Mouse (Mus musculus) neural tube, embryonic 10.5 days (tissue): Measurements from ENCODE around the gene Zfp868.
A peak's percentile ranks its signal among the peaks of the same experiment; 100 is the strongest.
"Not testable (repeated sequence)": the region's sequence is repeated elsewhere in the genome, so short reads cannot be mapped to it uniquely, and the experiment has no call there.

Experiments used
- DNase-seq: peaks from one replicate; pipeline ENCODE4 v3.0.0-alpha.2; 2017; ENCODE audit warnings: low spot score; ENCODE audit errors: extremely low spot score

The Zfp868 gene

DNA sequence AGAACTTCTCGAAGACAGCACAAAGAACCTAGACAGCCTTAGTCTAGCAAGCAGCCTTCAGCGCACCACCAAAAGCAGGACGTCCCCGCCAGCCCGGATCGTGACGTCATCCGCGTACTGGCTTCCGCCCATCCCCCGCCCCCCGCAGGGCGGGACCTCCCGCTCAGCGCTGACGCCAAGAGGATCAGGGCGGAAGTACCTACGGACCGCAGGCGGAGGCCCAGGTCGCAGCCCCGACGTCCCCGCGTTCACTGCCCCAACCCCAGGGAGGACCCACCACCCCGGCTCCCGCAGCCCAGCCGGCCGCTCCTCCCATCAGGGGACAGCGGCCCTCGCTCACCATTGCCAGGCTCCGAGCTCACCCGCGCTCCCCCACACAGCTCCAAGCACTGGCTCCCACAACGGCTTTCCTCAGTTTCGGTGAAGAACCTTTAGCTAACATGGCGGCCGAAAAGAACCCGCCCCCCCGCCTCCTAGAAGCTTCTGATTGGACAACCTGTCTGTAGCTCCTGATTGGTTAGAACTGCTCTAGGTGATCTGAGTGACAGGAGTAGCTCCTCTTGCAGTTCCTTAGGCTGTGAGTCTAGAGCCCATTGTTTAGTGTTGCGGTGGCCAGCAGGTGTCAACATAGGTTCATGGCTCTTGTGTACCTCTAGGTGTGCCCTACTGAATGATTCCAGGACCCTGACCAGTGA, at the start of gene Zfp868:
TSS of gene Zfp868 (minus strand) at position 454 of the 695 bp plus-strand sequence.
- DNase-seq, result peak; percentile 98

DNA sequence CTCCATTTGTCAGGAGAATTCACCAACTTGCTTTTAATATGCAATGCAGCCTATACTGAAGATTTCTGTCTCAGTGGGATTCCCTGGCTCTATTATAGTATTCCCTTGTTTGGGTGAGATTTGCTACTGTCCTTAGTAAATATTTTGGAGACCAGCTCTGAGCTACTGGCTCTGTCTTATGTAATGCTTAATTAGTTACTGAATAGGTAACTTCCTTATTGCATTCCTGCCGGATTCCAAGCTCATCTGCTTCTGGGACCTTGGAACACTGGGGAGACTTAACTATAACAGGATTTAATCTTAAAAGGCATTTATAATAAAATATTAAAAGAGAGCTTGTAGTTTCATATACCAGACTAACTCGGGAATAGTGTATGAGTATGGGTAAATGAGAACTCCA, 39.7 kb upstream of the Zfp868 start:
- not testable (repeated sequence) for DNase-seq

DNA sequence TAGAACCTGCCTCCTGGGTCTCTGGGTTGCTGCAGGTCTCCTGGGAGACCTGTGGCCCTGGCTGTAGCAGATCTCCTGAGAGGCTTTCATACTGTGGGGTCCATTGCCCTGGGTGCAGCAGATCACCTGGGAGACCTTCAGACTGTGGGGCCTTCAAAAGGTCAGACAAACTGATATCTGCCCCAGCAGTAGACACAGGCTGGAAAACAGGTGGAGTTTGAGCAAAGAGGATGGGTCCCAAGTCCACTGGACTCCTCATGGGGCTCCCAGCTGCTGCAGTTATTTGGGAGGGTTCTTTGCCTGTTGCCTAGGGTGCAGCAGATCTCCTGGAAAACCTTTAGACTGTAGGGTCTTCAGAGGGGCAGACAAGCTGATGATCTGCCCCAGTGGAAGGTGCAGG, 35.9 kb upstream of the Zfp868 start:
- no peak for DNase-seq

DNA sequence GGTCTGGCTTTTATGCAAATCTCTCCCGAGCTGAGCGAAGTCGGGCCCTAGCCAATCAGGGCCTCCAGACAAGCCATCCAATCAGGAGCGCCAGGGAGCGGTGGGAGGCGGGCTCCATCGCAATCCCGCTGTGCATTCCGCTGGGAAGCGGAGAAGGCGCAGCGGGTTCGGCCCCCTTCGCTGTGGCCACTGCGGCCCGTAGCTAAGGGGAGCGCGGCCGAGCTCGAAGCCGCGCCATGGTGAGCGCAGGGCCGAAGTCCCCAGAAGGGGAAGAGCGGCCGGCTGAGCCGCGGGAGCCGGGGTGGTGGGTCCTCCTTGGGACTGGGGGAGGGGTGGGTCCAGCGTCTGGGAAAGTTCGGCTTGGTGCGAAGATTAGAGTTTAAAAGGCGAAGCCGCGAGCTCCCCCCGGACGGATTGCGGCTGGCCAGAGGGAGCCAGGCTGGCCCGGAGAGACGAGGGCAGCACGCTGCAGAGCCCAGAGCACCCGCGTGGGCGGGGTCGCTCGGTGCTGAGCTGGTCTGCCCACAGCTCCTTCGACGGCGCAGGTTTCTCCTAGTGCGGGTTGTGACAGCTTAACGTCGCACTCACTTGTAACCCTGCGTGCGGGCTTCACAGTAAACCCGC, 29.1 kb upstream of the Zfp868 start, which contains the start of gene Zfp964:
TSS of gene Zfp964 (plus strand) at position 122 of the 624 bp plus-strand sequence.
- DNase-seq, result peak; percentile 90

DNA sequence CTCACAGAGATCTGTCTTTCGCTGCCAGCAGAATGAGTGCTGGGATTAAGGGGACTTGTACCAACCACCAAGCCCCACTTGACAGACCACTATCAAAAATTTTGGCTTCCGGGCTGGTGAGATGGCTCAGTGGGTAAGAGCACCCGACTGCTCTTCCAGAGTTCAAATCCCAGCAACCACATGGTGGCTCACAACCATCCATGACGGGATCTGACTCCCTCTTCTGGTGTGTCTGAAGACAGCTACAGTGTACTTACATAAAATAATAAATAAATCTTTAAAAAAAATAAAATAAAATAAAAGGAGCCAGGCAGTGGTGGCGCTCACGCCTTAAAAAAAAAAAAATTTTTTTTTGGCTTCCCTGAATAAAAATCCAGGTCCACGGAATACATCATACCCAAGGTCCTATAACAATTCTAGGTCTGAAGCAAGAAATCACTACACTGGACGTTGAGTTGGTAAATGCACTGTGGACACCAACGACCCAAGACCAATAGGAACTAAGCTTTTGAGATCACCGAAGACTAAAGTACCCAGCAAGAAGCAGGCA, 28.5 kb upstream of the Zfp868 start:
- DNase-seq, result no peak

DNA sequence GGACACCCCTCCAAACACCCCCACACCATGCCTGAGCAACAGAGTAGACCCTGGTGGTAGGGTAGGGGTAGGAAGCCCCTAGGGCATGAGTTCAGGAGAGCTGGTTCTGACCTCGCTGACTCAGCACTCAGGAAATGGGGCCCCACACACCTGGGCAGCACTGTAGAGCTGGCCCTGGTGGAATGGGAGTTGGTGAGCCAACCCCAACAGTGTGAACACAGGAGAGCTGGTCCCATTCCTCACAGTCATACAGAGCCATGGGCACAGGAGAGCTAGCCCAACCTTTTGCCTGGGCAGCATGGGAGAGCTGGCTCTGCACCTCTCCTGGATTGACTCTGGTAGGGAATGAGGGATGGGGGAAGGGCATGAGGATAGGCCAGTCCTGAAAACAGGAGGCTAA, 7.3 kb downstream of the Zfp868 start:
- DNase-seq, result no peak

DNA sequence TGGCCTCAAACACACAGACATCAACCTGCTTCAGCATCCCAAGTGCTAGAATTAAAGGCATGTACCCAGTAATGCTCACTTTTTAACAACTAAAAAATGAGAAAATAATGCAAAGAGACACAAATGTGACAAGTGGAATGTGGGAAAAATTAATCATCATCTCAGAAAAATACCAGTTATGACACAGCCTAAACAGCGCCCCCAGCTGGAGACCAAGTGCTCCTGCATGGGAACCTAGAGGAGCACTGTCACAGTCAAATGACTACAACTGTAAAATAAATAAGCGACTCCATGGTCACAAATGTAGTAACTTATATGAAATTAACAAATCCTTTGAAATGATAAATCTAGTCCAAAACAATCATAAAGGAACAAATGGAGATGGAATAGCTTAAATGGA, 10.7 kb downstream of the Zfp868 start:
- no peak for DNase-seq

DNA sequence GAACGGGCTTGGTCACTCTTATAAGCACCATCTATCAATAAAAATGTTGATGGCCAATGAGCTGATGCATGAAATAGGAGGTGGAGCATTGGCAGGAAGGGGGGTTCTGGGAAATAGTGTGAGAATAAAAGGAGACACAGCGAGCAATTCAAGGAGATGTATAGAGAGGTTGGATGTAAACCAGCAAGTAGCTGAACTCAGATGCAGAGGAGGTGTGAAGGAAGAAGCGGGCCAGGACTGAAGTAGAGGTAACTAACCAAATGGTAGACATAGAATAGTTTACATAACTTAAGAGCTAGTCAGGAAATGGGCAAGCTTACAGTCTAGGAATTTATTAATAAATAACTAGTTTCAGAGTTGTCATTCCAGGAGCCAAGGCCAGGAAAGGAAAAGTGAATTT, 27.8 kb downstream of the Zfp868 start:
- not testable (repeated sequence) for DNase-seq

DNA sequence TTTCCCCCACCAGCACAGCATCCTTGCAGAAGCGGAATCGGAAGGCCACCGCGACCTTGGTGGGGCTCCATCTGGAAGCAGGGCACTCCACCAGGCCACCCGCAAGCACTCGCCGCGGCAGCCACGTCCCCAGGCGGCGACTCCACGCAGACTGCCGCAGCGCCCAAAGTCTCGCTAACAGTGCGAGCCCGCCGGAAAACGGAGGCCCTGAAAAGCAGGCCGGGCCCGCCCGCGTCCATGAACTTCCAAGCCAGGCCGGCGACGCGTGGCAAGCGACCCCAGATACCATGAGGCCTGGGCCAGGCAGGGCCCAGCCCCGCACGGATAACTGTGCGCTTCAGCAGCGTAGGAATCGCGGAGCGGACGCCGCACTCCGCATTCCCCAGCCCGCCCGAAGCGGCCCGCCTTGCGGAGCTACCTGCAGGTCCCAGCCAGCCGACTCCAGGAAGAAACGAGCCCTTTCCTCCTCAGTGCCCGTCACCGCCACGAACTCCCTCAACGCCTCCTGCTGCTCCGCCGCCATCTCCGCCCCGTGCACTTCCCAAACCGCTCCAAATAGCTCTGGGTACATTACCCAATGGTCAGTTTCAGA, 40.6 kb downstream of the Zfp868 start:
- peak; percentile 69 for DNase-seq

DNA sequence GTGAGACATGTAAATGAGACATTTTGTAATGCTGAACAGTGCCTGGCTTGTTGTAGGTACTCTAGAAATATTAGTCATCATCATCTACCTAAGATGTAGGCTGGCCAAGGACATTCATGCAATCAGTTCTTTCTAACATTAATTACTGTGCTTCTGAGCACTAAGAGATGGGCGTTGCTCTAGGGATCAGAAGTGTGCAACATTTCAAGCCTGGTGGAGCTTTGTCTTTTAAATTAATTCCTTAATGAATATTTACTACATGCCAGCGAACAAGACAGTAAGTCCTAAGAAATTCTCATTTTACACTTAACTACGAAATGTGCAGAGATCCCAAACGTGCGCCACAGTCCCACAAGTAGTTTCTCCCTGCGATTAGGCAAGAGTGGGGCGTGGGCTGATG, 41.1 kb downstream of the Zfp868 start:
- DNase-seq, result not testable (repeated sequence)
